Mouse (Mus musculus) liver, embryonic 12.5 days (tissue): ENCODE measurements at regions not wholly inside any gene's neighbourhood (a gene's known extent, or its start where the extent isn't known, plus 50 kb on each side); places are given as distances from the start of the nearest gene placed in this dataset.
A peak's percentile ranks its signal among the peaks of the same experiment; 100 is the strongest.

Experiments used
- ATAC-seq: fragments of 200-750 bp; cut with Nextera tagmentation; 2 replicates; pipeline ENCODE4 v1.8.0; 2017; ENCODE audit warnings: moderate number of reproducible peaks, mild to moderate bottlenecking, moderate library complexity
- H3K27ac ChIP-seq: fragments of 300-500 bp; sonication (generic); 2 replicates; pipeline ENCODE4 v1.5.1; 2016; ENCODE audit warnings: mild to moderate bottlenecking
- H3K27me3 ChIP-seq: fragments of 300-500 bp; sonication (generic); replicated peaks from 2 replicates; pipeline ENCODE4 v1.6.1; 2016; ENCODE audit warnings: mild to moderate bottlenecking, moderate library complexity
- H3K36me3 ChIP-seq: fragments of 300-500 bp; sonication (generic); 2 replicates; pipeline ENCODE4 v1.6.1; 2016; ENCODE audit warnings: mild to moderate bottlenecking, moderate library complexity
- H3K4me1 ChIP-seq: fragments of 300-500 bp; sonication (generic); 2 replicates; pipeline ENCODE4 v1.6.1; 2016
- H3K4me2 ChIP-seq: fragments of 300-500 bp; sonication (generic); 2 replicates; pipeline ENCODE4 v1.6.1; 2016; ENCODE audit warnings: mild to moderate bottlenecking, moderate library complexity
- H3K4me3 ChIP-seq: fragments of 300-500 bp; sonication (generic); 2 replicates; pipeline ENCODE4 v1.5.1; 2016; ENCODE audit warnings: mild to moderate bottlenecking, moderate library complexity
- H3K9ac ChIP-seq: fragments of 300-500 bp; sonication (generic); 2 replicates; pipeline ENCODE4 v1.6.1; 2016; ENCODE audit warnings: mild to moderate bottlenecking, moderate library complexity
- H3K9me3 ChIP-seq: fragments of 300-500 bp; sonication (generic); replicated peaks from 2 replicates; pipeline ENCODE4 v1.6.1; 2016; ENCODE audit warnings: mild to moderate bottlenecking, moderate library complexity
- WGBS: fragments of 180-500 bp; shearing (Covaris S2); methylation state at CpG from one replicate; pipeline ENCODE4 v1.1.7; 2016; ENCODE audit not compliant: insufficient replicate concordance; 5-methylcytosine and 5-hydroxymethylcytosine counted together

GRCm38 (mm10) chr3:60768996-60769395 is 233.6 kb upstream of the P2ry1 start:
- ATAC-seq: peak; percentile 49; the same call in 1 of the 2 replicates
- H3K36me3 ChIP-seq: no peaks in the 10 kb centered on the region
- no peak overlapping the region for H3K4me3 ChIP-seq
- no peak overlapping the region for H3K4me2 ChIP-seq
- H3K4me1 ChIP-seq: peaks cover 11% of the 10 kb centered on the region; the same call in 1 of the 2 replicates
- H3K9ac ChIP-seq: no peak overlapping the region
- no peak overlapping the region for H3K27ac ChIP-seq
- no peaks in the 10 kb centered on the region for H3K27me3 ChIP-seq
- H3K9me3 ChIP-seq: no peaks in the 10 kb centered on the region

- Histone ChIP-seq H3K4me3 (no peak overlapping the region), H3K4me2 (no peak overlapping the region), H3K9ac (no peak overlapping the region), H3K27ac (no peak overlapping the region), H3K9me3 (no peaks in the 10 kb centered on the region), H3K4me1 (peaks cover 8% of the 10 kb centered on the region; the same call in 1 of the 2 replicates), H3K36me3 (no peaks in the 10 kb centered on the region), H3K27me3 (no peaks in the 10 kb centered on the region)
- 75% methylated on average over 4 of the region's 4 CpGs for WGBS
- no peak for ATAC-seq
These were observed 230.7 kb upstream of the P2ry1 start for GRCm38 (mm10) chr3:60771866-60772265.

GRCm38 (mm10) chr3:60773383-60773782 is 229.2 kb upstream of the P2ry1 start:
- H3K4me1 ChIP-seq: peaks cover 8% of the 10 kb centered on the region; the same call in 1 of the 2 replicates
- WGBS: 74% methylated on average over 3 of the region's 3 CpGs
- ATAC-seq: no peak
- H3K27ac ChIP-seq: no peak overlapping the region
- no peak overlapping the region for H3K9ac ChIP-seq
- no peaks in the 10 kb centered on the region for H3K27me3 ChIP-seq
- no peak overlapping the region for H3K4me2 ChIP-seq
- H3K36me3 ChIP-seq: no peaks in the 10 kb centered on the region
- H3K4me3 ChIP-seq: no peak overlapping the region
- H3K9me3 ChIP-seq: no peaks in the 10 kb centered on the region

GRCm38 (mm10) chr3:60785137-60785875 is 217.3 kb upstream of the P2ry1 start:
- H3K4me1 ChIP-seq: peaks cover 57% of the 10 kb centered on the region
- H3K27me3 ChIP-seq: no peaks in the 10 kb centered on the region
- H3K9ac ChIP-seq: peak overlapping the region; percentile 56
- H3K4me2 ChIP-seq: peak overlapping the region; percentile 39
- H3K4me3 ChIP-seq: peak overlapping the region; percentile 8; the same call in 1 of the 2 replicates
- H3K27ac ChIP-seq: peak overlapping the region; percentile 98
- no peaks in the 10 kb centered on the region for H3K36me3 ChIP-seq
- WGBS: 7% methylated on average over 9 of the region's 9 CpGs
- no peaks in the 10 kb centered on the region for H3K9me3 ChIP-seq
- ATAC-seq: peak; percentile 99

- H3K27me3 ChIP-seq: no peaks in the 10 kb centered on the region
- no peak for ATAC-seq
- H3K9me3 ChIP-seq: no peaks in the 10 kb centered on the region
- no peak overlapping the region for H3K4me3 ChIP-seq
- H3K4me2 ChIP-seq: no peak overlapping the region
- WGBS: 47% methylated on average over 8 of the region's 8 CpGs
- peaks cover 55% of the 10 kb centered on the region for H3K4me1 ChIP-seq
- no peak overlapping the region for H3K27ac ChIP-seq
- no peaks in the 10 kb centered on the region for H3K36me3 ChIP-seq
- H3K9ac ChIP-seq: no peak overlapping the region
These were observed 214.6 kb upstream of the P2ry1 start for GRCm38 (mm10) chr3:60787989-60788388.

GRCm38 (mm10) chr3:60789441-60789840 is 213.2 kb upstream of the P2ry1 start:
- Histone ChIP-seq H3K36me3 (no peaks in the 10 kb centered on the region), H3K9me3 (no peaks in the 10 kb centered on the region), H3K4me1 (peaks cover 41% of the 10 kb centered on the region), H3K4me2 (no peak overlapping the region), H3K4me3 (no peak overlapping the region), H3K27me3 (no peaks in the 10 kb centered on the region), H3K27ac (no peak overlapping the region), H3K9ac (no peak overlapping the region)
- ATAC-seq: no peak
- WGBS: 77% methylated on average over 4 of the region's 4 CpGs

- H3K4me2 ChIP-seq: no peak overlapping the region
- H3K9me3 ChIP-seq: no peaks in the 10 kb centered on the region
- peaks cover 18% of the 10 kb centered on the region for H3K4me1 ChIP-seq
- H3K27me3 ChIP-seq: no peaks in the 10 kb centered on the region
- no peak for ATAC-seq
- no peaks in the 10 kb centered on the region for H3K36me3 ChIP-seq
- no peak overlapping the region for H3K4me3 ChIP-seq
- WGBS: 64% methylated on average over 4 of the region's 4 CpGs
- no peak overlapping the region for H3K9ac ChIP-seq
- H3K27ac ChIP-seq: no peak overlapping the region
These were observed 210.4 kb upstream of the P2ry1 start for GRCm38 (mm10) chr3:60792166-60792565.

GRCm38 (mm10) chr3:60796207-60796606 is 206.4 kb upstream of the P2ry1 start:
- Histone ChIP-seq H3K9me3 (no peaks in the 10 kb centered on the region), H3K27ac (no peak overlapping the region), H3K4me3 (no peak overlapping the region), H3K4me2 (no peak overlapping the region), H3K4me1 (0 out of 2 replicates have a peak, but pooled peaks cover 9% of the 10 kb centered on the region), H3K9ac (no peak overlapping the region), H3K27me3 (no peaks in the 10 kb centered on the region), H3K36me3 (no peaks in the 10 kb centered on the region)
- no peak for ATAC-seq
- 42% methylated on average over 2 of the region's 2 CpGs for WGBS

GRCm38 (mm10) chr3:60797808-60798207 is 204.8 kb upstream of the P2ry1 start:
- Histone ChIP-seq H3K27ac (no peak overlapping the region), H3K9me3 (no peaks in the 10 kb centered on the region), H3K4me1 (no peaks in the 10 kb centered on the region), H3K4me2 (no peak overlapping the region), H3K4me3 (no peak overlapping the region), H3K9ac (no peak overlapping the region), H3K27me3 (no peaks in the 10 kb centered on the region), H3K36me3 (no peaks in the 10 kb centered on the region)
- no peak for ATAC-seq
- 85% methylated on average over 6 of the region's 6 CpGs for WGBS

- ATAC-seq: no peak
- Histone ChIP-seq H3K36me3 (no peaks in the 10 kb centered on the region), H3K4me2 (no peak overlapping the region), H3K27ac (no peak overlapping the region), H3K9me3 (no peaks in the 10 kb centered on the region), H3K4me3 (no peak overlapping the region), H3K9ac (no peak overlapping the region), H3K4me1 (no peaks in the 10 kb centered on the region), H3K27me3 (no peaks in the 10 kb centered on the region)
- 82% methylated on average over 2 of the region's 2 CpGs for WGBS
These were observed 204.1 kb upstream of the P2ry1 start for GRCm38 (mm10) chr3:60798461-60798860.

- Histone ChIP-seq H3K4me2 (no peak overlapping the region), H3K9me3 (no peaks in the 10 kb centered on the region), H3K36me3 (no peaks in the 10 kb centered on the region), H3K27ac (no peak overlapping the region), H3K4me1 (no peaks in the 10 kb centered on the region), H3K9ac (no peak overlapping the region), H3K27me3 (no peaks in the 10 kb centered on the region), H3K4me3 (no peak overlapping the region)
- 80% methylated on average over 5 of the region's 5 CpGs for WGBS
- ATAC-seq: no peak
These were observed 203.7 kb upstream of the P2ry1 start for GRCm38 (mm10) chr3:60798862-60799261.

- WGBS: 78% methylated on average over 3 of the region's 3 CpGs
These were observed 197.8 kb upstream of the P2ry1 start for GRCm38 (mm10) chr3:60804711-60805293.

More at GRCm38 (mm10) chr3:60804711-60805293, 197.8 kb upstream of the P2ry1 start:
- Histone ChIP-seq H3K4me1 (peaks cover 5% of the 10 kb centered on the region; the same call in 1 of the 2 replicates), H3K4me2 (no peak overlapping the region), H3K4me3 (no peak overlapping the region), H3K9me3 (no peaks in the 10 kb centered on the region), H3K36me3 (no peaks in the 10 kb centered on the region), H3K27ac (no peak overlapping the region), H3K27me3 (no peaks in the 10 kb centered on the region), H3K9ac (no peak overlapping the region)
- ATAC-seq: no peak
